Mouse (Mus musculus) stomach, postnatal 0 days (tissue): ENCODE data around the gene Bgn. TPM values are rescaled to one million over a fixed set of nuclear protein-coding genes. Genes with fewer than 3 reads are reported as not detected.

ENCODE experiments used
- ATAC-seq: fragments of 200-750 bp; cut with Nextera tagmentation; 2 replicates; pipeline ENCODE4 v1.8.0; 2017; ENCODE audit not compliant: low FRiP score, low TSS enrichment
- DNase-seq: peaks from one replicate; pipeline ENCODE4 v3.0.0-alpha.2; 2016; ENCODE audit warnings: low spot score
- H3K27ac ChIP-seq: fragments of 300-500 bp; sonication (generic); replicated peaks from 2 replicates; pipeline ENCODE4 v1.5.1; 2014; ENCODE audit warnings: mild to moderate bottlenecking, control low read depth
- H3K27me3 ChIP-seq: fragments of 300-500 bp; sonication (generic); 2 replicates; pipeline ENCODE4 v1.6.1; 2014; ENCODE audit warnings: low read length; ENCODE audit not compliant: control insufficient read depth, insufficient read depth
- H3K36me3 ChIP-seq: fragments of 300-500 bp; sonication (generic); 2 replicates; pipeline ENCODE4 v1.6.1; 2014; ENCODE audit warnings: low read length, mixed read lengths; ENCODE audit not compliant: control insufficient read depth, insufficient read depth
- H3K4me1 ChIP-seq: fragments of 300-500 bp; sonication (generic); replicated peaks from 2 replicates; pipeline ENCODE4 v1.6.1; 2014; ENCODE audit warnings: antibody characterized with exemption; ENCODE audit not compliant: control insufficient read depth, insufficient read depth
- H3K4me2 ChIP-seq: fragments of 300-500 bp; sonication (generic); replicated peaks from 2 replicates; pipeline ENCODE4 v1.6.1; 2014; ENCODE audit warnings: low read depth, mild to moderate bottlenecking, control low read depth, moderate library complexity
- H3K4me3 ChIP-seq: fragments of 300-500 bp; sonication (generic); 2 replicates; pipeline ENCODE4 v1.5.1; 2014; ENCODE audit warnings: low read depth, low read length, control low read depth
- H3K9ac ChIP-seq: fragments of 300-500 bp; sonication (generic); 2 replicates; pipeline ENCODE4 v1.6.1; 2014; ENCODE audit warnings: mild to moderate bottlenecking, low read length, control low read depth, mixed read lengths
- H3K9me3 ChIP-seq: fragments of 300-500 bp; sonication (generic); 2 replicates; pipeline ENCODE4 v1.6.1; 2016; ENCODE audit warnings: low read length; ENCODE audit not compliant: control insufficient read depth
- CTCF ChIP-seq: IDR thresholded peaks from 2 replicates; pipeline ENCODE4 v1.5.1; 2016; ENCODE audit warnings: antibody characterized with exemption, low read depth, mild to moderate bottlenecking, moderate library complexity
- EP300 ChIP-seq: optimal IDR thresholded peaks from 2 replicates; pipeline ENCODE3; 2016; ENCODE audit warnings: antibody characterized with exemption
- WGBS: fragments of 180-500 bp; shearing (Covaris S2); extraction: QIAGEN DNeasy Blood & Tissue Kit; methylation state at CpG from one replicate; pipeline ENCODE4 v1.1.7; 2014; 5-methylcytosine and 5-hydroxymethylcytosine counted together
- polyA plus RNA-seq: library from polyadenylated mRNA; unstranded; fragments of >200 nt; fragmentation: Nextera tagmentation; extraction: Ambion mirVana; gene quantifications from 2 replicates; pipeline ENCODE4 v1.2.1, GENCODE M21; 2015

Bgn gene
- polyA plus RNA-seq, result 88.0 and 89.2 TPM in 2 replicates

DNA sequence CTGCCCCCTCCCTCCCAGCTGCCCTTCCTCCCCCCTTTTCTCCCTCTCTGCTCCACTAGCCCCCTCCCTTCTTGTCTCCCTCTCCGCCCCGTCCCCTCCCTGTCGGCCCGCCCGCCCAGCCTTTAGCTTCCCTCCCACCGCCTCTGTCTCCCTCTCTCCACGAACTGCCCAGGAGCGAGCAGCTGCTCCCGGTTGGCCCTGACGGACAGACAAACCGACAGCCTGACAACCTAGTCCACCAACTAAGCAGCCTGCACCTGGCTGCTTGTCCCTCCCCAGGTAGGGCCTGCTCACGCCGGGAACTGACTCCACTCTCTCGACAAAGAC lies at the start of gene Bgn:
Gene Bgn (plus strand): TSS at position 119 of the 327 bp plus-strand sequence.
- 23% methylated on average over 9 of the region's 14 CpGs for WGBS
- H3K9ac ChIP-seq, result peak within 1 kb of the TSS; percentile 51

DNA sequence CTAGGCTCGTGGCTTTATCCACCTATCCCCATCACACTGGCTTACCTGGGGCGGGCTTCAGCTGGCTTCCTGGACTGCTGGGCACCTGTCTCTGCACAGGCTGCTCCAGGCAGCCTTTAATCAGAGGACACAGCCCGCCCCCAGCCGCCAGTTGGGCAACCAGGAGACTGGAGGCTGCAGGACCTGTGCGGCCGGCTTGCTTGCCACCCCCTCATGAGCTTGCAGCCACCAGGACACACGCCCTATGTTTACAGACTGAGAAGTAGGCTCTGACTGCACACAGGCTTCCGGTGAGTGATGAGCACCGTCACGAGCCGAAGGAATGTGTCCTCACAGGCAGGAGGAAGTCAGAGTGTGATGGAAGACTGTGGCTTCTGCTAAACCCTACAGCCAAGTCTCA lies 48.1 kb upstream of the Bgn start, which contains the start of gene Trex2:
Gene Trex2 (minus strand): TSS at position 93 of the 400 bp plus-strand sequence.
- ATAC-seq (peak; percentile 53), DNase-seq (peak; percentile 31)
- H3K4me3 ChIP-seq, result no peak within 1 kb of the TSS
- H3K36me3 ChIP-seq, result no peaks in the 10 kb centered on the region
- WGBS, result 48% methylated on average over 11 of the region's 11 CpGs
- no peaks in the 10 kb centered on the region for H3K9me3 ChIP-seq
- no peak within 1 kb of the TSS for H3K4me2 ChIP-seq
- H3K4me1 ChIP-seq, result no peaks in the 10 kb centered on the region
- H3K27ac ChIP-seq, result no peak within 1 kb of the TSS
- no peak within 1 kb of the TSS for H3K9ac ChIP-seq
- TF ChIP-seq EP300 (no peak), CTCF (no peak)
- no peaks in the 10 kb centered on the region for H3K27me3 ChIP-seq

More for the DNA sequence above, at the start of gene Bgn:
- Histone ChIP-seq H3K4me1 (no peaks in the 10 kb centered on the region), H3K27ac (peak within 1 kb of the TSS; percentile 63; the same call in 1 of the 2 replicates), H3K4me3 (peak within 1 kb of the TSS; percentile 36), H3K36me3 (no peaks in the 10 kb centered on the region), H3K4me2 (peak within 1 kb of the TSS; percentile 46), H3K27me3 (no peaks in the 10 kb centered on the region), H3K9me3 (no peaks in the 10 kb centered on the region)
- DNase-seq, result no peak
- peak; percentile 57; the same call in 1 of the 2 replicates for ATAC-seq
- TF ChIP-seq CTCF (no peak), EP300 (no peak)

DNA sequence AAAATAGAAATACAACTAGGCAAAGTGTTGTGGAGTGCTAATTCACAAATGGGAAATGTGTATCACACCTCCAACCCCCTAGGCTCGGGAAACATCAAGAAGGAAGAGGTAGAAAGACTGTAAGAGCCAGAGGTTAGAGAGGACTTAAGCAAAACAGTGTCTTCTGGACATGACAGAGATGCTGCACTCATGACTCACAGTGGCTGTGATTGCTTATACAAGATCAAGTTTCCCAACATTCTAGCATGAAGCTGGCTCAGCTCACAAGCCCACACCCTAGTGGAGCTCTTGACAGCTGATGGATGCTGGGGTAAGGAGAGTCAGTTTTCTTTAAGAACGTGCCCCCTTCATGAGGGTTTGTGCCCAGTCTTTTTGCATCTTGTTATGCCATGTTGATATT lies 42.0 kb upstream of the Bgn start:
- no peak for ATAC-seq
- H3K36me3 ChIP-seq, result no peaks in the 10 kb centered on the region
- 37% methylated on average over 2 of the region's 2 CpGs for WGBS

DNA sequence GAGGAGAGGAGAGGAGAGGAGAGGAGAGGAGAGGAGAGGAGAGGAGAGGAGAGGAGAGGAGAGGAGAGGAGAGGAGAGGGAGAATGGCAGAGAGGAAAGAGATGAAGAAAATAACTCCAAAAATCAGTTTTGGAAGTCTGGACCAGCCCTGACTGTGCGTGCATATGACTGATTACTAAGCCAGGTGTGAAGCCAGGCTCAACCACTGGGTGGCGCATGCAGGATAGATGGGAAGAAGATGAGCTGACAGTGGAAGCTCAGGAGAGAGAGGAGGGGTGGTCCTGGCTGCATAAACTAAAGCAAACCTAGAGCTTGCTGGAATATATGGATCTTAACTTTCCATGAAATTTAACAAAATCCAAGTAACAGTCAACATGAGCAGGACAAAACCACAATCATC lies 31.5 kb upstream of the Bgn start:
- Histone ChIP-seq H3K9ac (no peak overlapping the region), H3K4me1 (no peaks in the 10 kb centered on the region), H3K27ac (no peak overlapping the region), H3K4me3 (no peak overlapping the region), H3K36me3 (no peaks in the 10 kb centered on the region), H3K9me3 (no peaks in the 10 kb centered on the region), H3K27me3 (no peaks in the 10 kb centered on the region), H3K4me2 (no peak overlapping the region)
- TF ChIP-seq EP300, result no peak
- peak; percentile 76 for TF ChIP-seq CTCF
- ATAC-seq, result no peak
- WGBS, result 19% methylated on average over 2 of the region's 2 CpGs
- DNase-seq, result peak; percentile 29

More for the DNA sequence above, 42.0 kb upstream of the Bgn start:
- no peak for DNase-seq
- no peak overlapping the region for H3K4me3 ChIP-seq
- H3K9me3 ChIP-seq, result no peaks in the 10 kb centered on the region
- H3K9ac ChIP-seq, result no peak overlapping the region
- no peaks in the 10 kb centered on the region for H3K27me3 ChIP-seq
- H3K4me2 ChIP-seq, result no peak overlapping the region
- TF ChIP-seq CTCF, result no peak
- H3K27ac ChIP-seq, result no peak overlapping the region
- no peaks in the 10 kb centered on the region for H3K4me1 ChIP-seq

DNA sequence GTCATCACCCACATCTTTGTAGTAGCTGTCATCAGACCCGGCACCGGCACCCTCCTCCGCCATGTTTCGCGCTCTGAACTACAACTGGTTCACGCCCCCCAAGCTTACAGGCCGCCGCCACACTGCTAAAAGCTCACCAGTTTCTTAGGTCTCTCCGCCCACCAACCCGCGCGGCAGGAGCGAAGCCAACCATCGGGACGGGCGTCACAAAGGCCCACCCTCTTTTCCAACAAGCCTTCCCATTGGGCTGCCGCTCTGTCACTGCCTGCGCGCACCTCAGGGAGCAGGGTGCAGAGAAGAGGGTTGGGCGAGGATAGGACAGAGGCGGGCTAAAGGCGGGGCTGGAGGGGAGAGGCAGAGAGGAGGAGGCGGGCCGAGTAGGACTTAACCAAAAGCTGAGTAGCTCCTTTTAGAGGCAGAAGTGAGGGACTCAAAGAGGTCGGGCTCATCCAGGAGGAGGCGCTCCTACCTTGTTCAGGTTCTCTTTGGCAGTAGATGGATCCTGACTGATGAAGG lies 24.5 kb upstream of the Bgn start, which contains the start of gene Haus7:
Gene Haus7 (minus strand): TSS at position 168 of the 516 bp plus-strand sequence.
- no peak for TF ChIP-seq EP300
- peak; percentile 80 for TF ChIP-seq CTCF
- Histone ChIP-seq H3K27me3 (no peaks in the 10 kb centered on the region), H3K27ac (no peak within 1 kb of the TSS), H3K4me3 (peak within 1 kb of the TSS; percentile 47), H3K9me3 (no peaks in the 10 kb centered on the region), H3K36me3 (no peaks in the 10 kb centered on the region), H3K9ac (peak within 1 kb of the TSS; percentile 53), H3K4me1 (no peaks in the 10 kb centered on the region), H3K4me2 (peak within 1 kb of the TSS; percentile 64)
- 9% methylated on average over 24 of the region's 26 CpGs for WGBS
- peak; percentile 93 for DNase-seq
- peak; percentile 100 for ATAC-seq

DNA sequence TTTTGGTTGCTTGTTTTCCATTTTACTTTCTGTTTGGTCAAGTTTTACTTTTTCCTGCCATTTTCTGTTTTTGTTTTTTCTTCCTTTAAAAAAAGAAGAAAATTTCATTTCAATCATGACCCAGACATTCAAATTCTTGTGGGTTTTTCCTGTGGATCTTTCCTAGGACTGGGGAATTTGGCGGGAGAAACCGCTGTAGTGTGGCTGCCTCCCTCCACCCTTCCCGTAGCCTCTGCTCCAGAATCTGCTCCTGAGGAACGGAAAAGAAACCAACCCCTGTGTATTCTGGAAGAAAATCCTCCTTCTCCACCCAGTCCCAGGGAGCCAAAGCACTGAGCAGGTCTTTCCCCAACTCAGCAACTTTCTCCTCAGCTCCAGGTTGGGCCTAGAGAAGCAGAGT lies 22.6 kb upstream of the Bgn start:
- ATAC-seq (no peak), DNase-seq (no peak)
- no peak overlapping the region for H3K4me3 ChIP-seq
- H3K4me2 ChIP-seq, result no peak overlapping the region
- no peaks in the 10 kb centered on the region for H3K4me1 ChIP-seq
- no peak overlapping the region for H3K27ac ChIP-seq
- no peaks in the 10 kb centered on the region for H3K9me3 ChIP-seq
- no peaks in the 10 kb centered on the region for H3K27me3 ChIP-seq
- no peak overlapping the region for H3K9ac ChIP-seq
- 64% methylated on average over 4 of the region's 4 CpGs for WGBS
- H3K36me3 ChIP-seq, result no peaks in the 10 kb centered on the region
- no peak for TF ChIP-seq EP300
- no peak for TF ChIP-seq CTCF
